Mouse (Mus musculus): ENCODE measurements around the gene Tmem38a. TPM values are rescaled to one million over a fixed set of nuclear protein-coding genes. Genes with fewer than 3 reads are reported as not detected.

Gene Tmem38a
- polyA plus RNA-seq, 1 experiment from 2014 or later: 31.6 TPM

GRCm38 (mm10) chr8:72555770-72556169, 16.1 kb upstream of the Tmem38a start:
- Histone ChIP-seq H3K9me3 (ENCODE audit: control insufficient read depth, low read length) (no peaks in the 10 kb centered on the region), H3K27ac (ENCODE audit: low read depth, low read length) (no peak overlapping the region), H3K4me2 (ENCODE audit: low read depth, low read length) (no peak overlapping the region), H3K27me3 (ENCODE audit: control insufficient read depth, insufficient read depth, low read length) (no peaks in the 10 kb centered on the region), H3K4me1 (ENCODE audit: control insufficient read depth, insufficient read depth, low read length) (no peaks in the 10 kb centered on the region), H3K9ac (replicated peaks; ENCODE audit: low read depth, low read length) (no peak overlapping the region), H3K36me3 (ENCODE audit: control insufficient read depth, insufficient read depth, low read length) (peaks cover 4% of the 10 kb centered on the region; the same call in 1 of the 2 replicates), H3K4me3 (ENCODE audit: low read depth, low read length) (no peak overlapping the region)
- ATAC-seq (ENCODE audit: low read depth): no peak
- WGBS: 45% methylated on average over 4 of the region's 4 CpGs

- 89% methylated on average over 1 of the region's 1 CpGs for WGBS
These were observed 10.7 kb upstream of the Tmem38a start for GRCm38 (mm10) chr8:72561111-72561689.

GRCm38 (mm10) chr8:72565970-72566369, 5.9 kb upstream of the Tmem38a start:
- 98% methylated on average over 2 of the region's 2 CpGs for WGBS
- Histone ChIP-seq H3K4me1 (ENCODE audit: control insufficient read depth, insufficient read depth, low read length) (peaks cover 10% of the 10 kb centered on the region; the same call in 1 of the 2 replicates), H3K9me3 (ENCODE audit: control insufficient read depth, low read length) (no peaks in the 10 kb centered on the region), H3K4me2 (ENCODE audit: low read depth, low read length) (no peak overlapping the region), H3K27ac (ENCODE audit: low read depth, low read length) (no peak overlapping the region), H3K9ac (replicated peaks; ENCODE audit: low read depth, low read length) (no peak overlapping the region), H3K36me3 (ENCODE audit: control insufficient read depth, insufficient read depth, low read length) (peaks cover 26% of the 10 kb centered on the region), H3K4me3 (ENCODE audit: low read depth, low read length) (no peak overlapping the region), H3K27me3 (ENCODE audit: control insufficient read depth, insufficient read depth, low read length) (no peaks in the 10 kb centered on the region)
- ATAC-seq (ENCODE audit: low read depth): no peak

More at GRCm38 (mm10) chr8:72561111-72561689, 10.7 kb upstream of the Tmem38a start:
- H3K36me3 ChIP-seq (ENCODE audit: control insufficient read depth, insufficient read depth, low read length): peaks cover 3% of the 10 kb centered on the region; the same call in 1 of the 2 replicates
- no peaks in the 10 kb centered on the region for H3K9me3 ChIP-seq (ENCODE audit: control insufficient read depth, low read length)
- H3K4me2 ChIP-seq (ENCODE audit: low read depth, low read length): no peak overlapping the region
- H3K4me3 ChIP-seq (ENCODE audit: low read depth, low read length): no peak overlapping the region
- no peaks in the 10 kb centered on the region for H3K27me3 ChIP-seq (ENCODE audit: control insufficient read depth, insufficient read depth, low read length)
- H3K27ac ChIP-seq (ENCODE audit: low read depth, low read length): no peak overlapping the region
- ATAC-seq (ENCODE audit: low read depth): no peak
- no peak overlapping the region for H3K9ac ChIP-seq (replicated peaks; ENCODE audit: low read depth, low read length)
- no peaks in the 10 kb centered on the region for H3K4me1 ChIP-seq (ENCODE audit: control insufficient read depth, insufficient read depth, low read length)

- Histone ChIP-seq H3K27me3 (ENCODE audit: control insufficient read depth, insufficient read depth, low read length) (no peaks in the 10 kb centered on the region), H3K4me2 (ENCODE audit: low read depth, low read length) (peak within 1 kb of the TSS; percentile 96), H3K36me3 (ENCODE audit: control insufficient read depth, insufficient read depth, low read length) (peaks cover 23% of the 10 kb centered on the region), H3K4me3 (ENCODE audit: low read depth, low read length) (peak within 1 kb of the TSS; percentile 65), H3K27ac (ENCODE audit: low read depth, low read length) (peak within 1 kb of the TSS; percentile 91), H3K9ac (replicated peaks; ENCODE audit: low read depth, low read length) (peak within 1 kb of the TSS; percentile 69), H3K4me1 (ENCODE audit: control insufficient read depth, insufficient read depth, low read length) (peaks cover 23% of the 10 kb centered on the region; the same call in 1 of the 2 replicates), H3K9me3 (ENCODE audit: control insufficient read depth, low read length) (no peaks in the 10 kb centered on the region)
- peak; percentile 96 for ATAC-seq (ENCODE audit: low read depth)
- WGBS: under 1% methylated on average over 52 of the region's 52 CpGs
These were observed 933 bp upstream of the Tmem38a start, which contains the start of gene Smim7 for GRCm38 (mm10) chr8:72570633-72571610. Gene Smim7 (minus strand): TSS chr8:72571088.

- Histone ChIP-seq H3K27me3 (ENCODE audit: control insufficient read depth, insufficient read depth, low read length) (no peaks in the 10 kb centered on the region), H3K4me3 (ENCODE audit: low read depth, low read length) (peak overlapping the region; percentile 65), H3K27ac (ENCODE audit: low read depth, low read length) (peak overlapping the region; percentile 34; the same call in 1 of the 2 replicates), H3K36me3 (ENCODE audit: control insufficient read depth, insufficient read depth, low read length) (peaks cover 12% of the 10 kb centered on the region; the same call in 1 of the 2 replicates), H3K4me2 (ENCODE audit: low read depth, low read length) (peak overlapping the region; percentile 96), H3K9ac (replicated peaks; ENCODE audit: low read depth, low read length) (peak overlapping the region; percentile 69), H3K9me3 (ENCODE audit: control insufficient read depth, low read length) (no peaks in the 10 kb centered on the region), H3K4me1 (ENCODE audit: control insufficient read depth, insufficient read depth, low read length) (peaks cover 23% of the 10 kb centered on the region; the same call in 1 of the 2 replicates)
- 8% methylated on average over 10 of the region's 10 CpGs for WGBS
- ATAC-seq (ENCODE audit: low read depth): no peak
These were observed 652 bp downstream of the Tmem38a start for GRCm38 (mm10) chr8:72572507-72572906.

GRCm38 (mm10) chr8:72573450-72573849, 1.6 kb downstream of the Tmem38a start:
- 89% methylated on average over 6 of the region's 6 CpGs for WGBS
- Histone ChIP-seq H3K4me2 (ENCODE audit: low read depth, low read length) (peak overlapping the region; percentile 2; the same call in 1 of the 2 replicates), H3K27me3 (ENCODE audit: control insufficient read depth, insufficient read depth, low read length) (no peaks in the 10 kb centered on the region), H3K4me1 (ENCODE audit: control insufficient read depth, insufficient read depth, low read length) (peaks cover 23% of the 10 kb centered on the region; the same call in 1 of the 2 replicates), H3K9me3 (ENCODE audit: control insufficient read depth, low read length) (no peaks in the 10 kb centered on the region), H3K4me3 (ENCODE audit: low read depth, low read length) (no peak overlapping the region), H3K9ac (replicated peaks; ENCODE audit: low read depth, low read length) (no peak overlapping the region), H3K36me3 (ENCODE audit: control insufficient read depth, insufficient read depth, low read length) (peaks cover 5% of the 10 kb centered on the region; the same call in 1 of the 2 replicates), H3K27ac (ENCODE audit: low read depth, low read length) (no peak overlapping the region)
- ATAC-seq (ENCODE audit: low read depth): no peak

GRCm38 (mm10) chr8:72575915-72576314, 4.1 kb downstream of the Tmem38a start:
- H3K4me3 ChIP-seq (ENCODE audit: low read depth, low read length): no peak overlapping the region
- WGBS: 97% methylated on average over 6 of the region's 6 CpGs
- no peaks in the 10 kb centered on the region for H3K9me3 ChIP-seq (ENCODE audit: control insufficient read depth, low read length)
- H3K36me3 ChIP-seq (ENCODE audit: control insufficient read depth, insufficient read depth, low read length): no peaks in the 10 kb centered on the region
- no peak overlapping the region for H3K9ac ChIP-seq (replicated peaks; ENCODE audit: low read depth, low read length)
- H3K4me1 ChIP-seq (ENCODE audit: control insufficient read depth, insufficient read depth, low read length): peaks cover 13% of the 10 kb centered on the region; the same call in 1 of the 2 replicates
- H3K4me2 ChIP-seq (ENCODE audit: low read depth, low read length): no peak overlapping the region
- no peak overlapping the region for H3K27ac ChIP-seq (ENCODE audit: low read depth, low read length)
- H3K27me3 ChIP-seq (ENCODE audit: control insufficient read depth, insufficient read depth, low read length): no peaks in the 10 kb centered on the region
- ATAC-seq (ENCODE audit: low read depth): no peak

- Histone ChIP-seq H3K9me3 (ENCODE audit: control insufficient read depth, low read length) (no peaks in the 10 kb centered on the region), H3K27me3 (ENCODE audit: control insufficient read depth, insufficient read depth, low read length) (no peaks in the 10 kb centered on the region), H3K36me3 (ENCODE audit: control insufficient read depth, insufficient read depth, low read length) (no peaks in the 10 kb centered on the region), H3K4me1 (ENCODE audit: control insufficient read depth, insufficient read depth, low read length) (peaks cover 13% of the 10 kb centered on the region; the same call in 1 of the 2 replicates), H3K27ac (ENCODE audit: low read depth, low read length) (no peak overlapping the region), H3K4me2 (ENCODE audit: low read depth, low read length) (no peak overlapping the region), H3K4me3 (ENCODE audit: low read depth, low read length) (no peak overlapping the region), H3K9ac (replicated peaks; ENCODE audit: low read depth, low read length) (no peak overlapping the region)
- WGBS: 82% methylated on average over 3 of the region's 3 CpGs
- no peak for ATAC-seq (ENCODE audit: low read depth)
These were observed 5.4 kb downstream of the Tmem38a start for GRCm38 (mm10) chr8:72577266-72577665.
